Mouse (Mus musculus) midbrain, embryonic 14.5 days (tissue): ENCODE measurements around the gene Bcl7c. TPM values are rescaled to one million over a fixed set of nuclear protein-coding genes. Genes with fewer than 3 reads are reported as not detected.

Source experiments
- ATAC-seq: fragments of 200-750 bp; cut with Nextera tagmentation; 2 replicates; pipeline ENCODE4 v1.8.0; 2017; ENCODE audit warnings: moderate number of reproducible peaks, moderate library complexity; ENCODE audit not compliant: low FRiP score, low TSS enrichment
- DNase-seq: peaks from one replicate; pipeline ENCODE4 v3.0.0-alpha.2; 2015
- H3K27ac ChIP-seq: fragments of 300-500 bp; sonication (generic); replicated peaks from 2 replicates; pipeline ENCODE4 v1.5.1; 2014; ENCODE audit warnings: mild to moderate bottlenecking, low read depth, low read length, moderate library complexity
- H3K27me3 ChIP-seq: fragments of 300-500 bp; sonication (generic); 2 replicates; pipeline ENCODE4 v1.6.1; 2014; ENCODE audit warnings: low read length, control low read depth, mixed read lengths; ENCODE audit not compliant: control insufficient read depth, insufficient read depth
- H3K36me3 ChIP-seq: fragments of 300-500 bp; sonication (generic); 2 replicates; pipeline ENCODE4 v1.6.1; 2014; ENCODE audit warnings: low read length, control low read depth; ENCODE audit not compliant: control insufficient read depth, insufficient read depth
- H3K4me1 ChIP-seq: fragments of 300-500 bp; sonication (generic); 2 replicates; pipeline ENCODE4 v1.6.1; 2014; ENCODE audit warnings: mild to moderate bottlenecking, antibody characterized with exemption, low read length, control low read depth; ENCODE audit not compliant: control insufficient read depth, insufficient read depth
- H3K4me2 ChIP-seq: fragments of 300-500 bp; sonication (generic); 2 replicates; pipeline ENCODE4 v1.6.1; 2014; ENCODE audit warnings: mild to moderate bottlenecking, low read length, moderate library complexity
- H3K4me3 ChIP-seq: fragments of 300-500 bp; sonication (generic); replicated peaks from 2 replicates; pipeline ENCODE4 v1.5.1; 2014; ENCODE audit warnings: low read depth, low read length
- H3K9ac ChIP-seq: fragments of 300-500 bp; sonication (generic); replicated peaks from 2 replicates; pipeline ENCODE4 v1.6.1; 2014; ENCODE audit warnings: mild to moderate bottlenecking, low read length, moderate library complexity
- H3K9me3 ChIP-seq: fragments of 300-500 bp; sonication (generic); 2 replicates; pipeline ENCODE4 v1.6.1; 2016; ENCODE audit warnings: low read length, control low read depth, mixed read lengths; ENCODE audit not compliant: control insufficient read depth
- WGBS: fragments of 180-500 bp; shearing (Covaris S2); extraction: QIAGEN DNeasy Blood & Tissue Kit; methylation state at CpG from one replicate; pipeline ENCODE4 v1.1.7; 2014; 5-methylcytosine and 5-hydroxymethylcytosine counted together
- microRNA counts: library from miRNA; unstranded; fragments of <30 nt; microRNA quantifications from one replicate; lab custom pipeline; 2016
- microRNA-seq: library from miRNA; unstranded; fragments of <30 nt; microRNA quantifications from one replicate; pipeline ENCODE4, GENCODE M21; 2016
- polyA plus RNA-seq: library from polyadenylated mRNA; unstranded; fragments of >200 nt; fragmentation: Nextera tagmentation; extraction: Ambion mirVana; gene quantifications from 2 replicates; pipeline ENCODE4 v1.2.1, GENCODE M21; 2014

The Bcl7c gene
- polyA plus RNA-seq, 1 experiment from 2014 or later: 54.0 TPM

GRCm38 (mm10) chr7:127614091-127614490 is 94.6 kb downstream of the Bcl7c start:
- Histone ChIP-seq H3K4me3 (peak overlapping the region; percentile 100), H3K4me1 (peaks cover 19% of the 10 kb centered on the region), H3K9me3 (no peaks in the 10 kb centered on the region), H3K9ac (peak overlapping the region; percentile 94), H3K36me3 (peaks cover 39% of the 10 kb centered on the region), H3K27ac (peak overlapping the region; percentile 93; the same call in 1 of the 2 replicates), H3K4me2 (peak overlapping the region; percentile 87), H3K27me3 (no peaks in the 10 kb centered on the region)
- ATAC-seq (no peak), DNase-seq (no peak)
- 15% methylated on average over 8 of the region's 8 CpGs for WGBS

GRCm38 (mm10) chr7:127613501-127613900 is 95.2 kb downstream of the Bcl7c start:
- Histone ChIP-seq H3K9me3 (no peaks in the 10 kb centered on the region), H3K9ac (no peak overlapping the region), H3K4me2 (peak overlapping the region; percentile 87), H3K4me1 (peaks cover 19% of the 10 kb centered on the region), H3K36me3 (peaks cover 45% of the 10 kb centered on the region), H3K4me3 (peak overlapping the region; percentile 100), H3K27me3 (no peaks in the 10 kb centered on the region), H3K27ac (no peak overlapping the region)
- WGBS: 90% methylated on average over 8 of the region's 8 CpGs
- no peak for DNase-seq
- ATAC-seq: no peak

GRCm38 (mm10) chr7:127611561-127611960 is 97.2 kb downstream of the Bcl7c start:
- Histone ChIP-seq H3K4me3 (no peak overlapping the region), H3K4me2 (no peak overlapping the region), H3K9me3 (no peaks in the 10 kb centered on the region), H3K36me3 (peaks cover 64% of the 10 kb centered on the region), H3K27ac (no peak overlapping the region), H3K27me3 (no peaks in the 10 kb centered on the region), H3K9ac (no peak overlapping the region), H3K4me1 (peaks cover 15% of the 10 kb centered on the region)
- ATAC-seq: no peak
- DNase-seq: no peak
- WGBS: 96% methylated on average over 26 of the region's 26 CpGs

MicroRNA genes within 50 kb of the gene (microRNA counts, 519-probe panel; counts per million panel counts)
- not detected for microRNA mmu-miR-762 (lab: Ali Mortazavi, UCI)

Small RNA genes lying within 50 kb of the gene (microRNA-seq; reads per million reads assigned to microRNA genes)
- not detected for gene Mir762

Other genes starting within 250 kb of the Bcl7c start
- 41.8 and 44.3 TPM in 2 replicates for gene Prr14, start 249.3 kb downstream of the Bcl7c start, polyA plus RNA-seq
- 14.9 and 17.8 TPM in 2 replicates for gene Fbrs, start 229.7 kb downstream of the Bcl7c start, polyA plus RNA-seq
- gene Srcap, start 196.9 kb downstream of the Bcl7c start, polyA plus RNA-seq: 46.1 and 64.3 TPM in 2 replicates
- gene Gm42715, start 189.3 kb downstream of the Bcl7c start, polyA plus RNA-seq: 18.8 and 20.8 TPM in 2 replicates
- gene Tmem265, start 147.5 kb downstream of the Bcl7c start, polyA plus RNA-seq: 5.1 and 14.5 TPM in 2 replicates
- 54.8 and 61.6 TPM in 2 replicates for gene Phkg2, start 135.6 kb downstream of the Bcl7c start, polyA plus RNA-seq
- gene Ccdc189, start 120.3 kb downstream of the Bcl7c start, polyA plus RNA-seq: 9.0 and 12.8 TPM in 2 replicates
- 40.7 and 45.0 TPM in 2 replicates for gene Rnf40, start 120.2 kb downstream of the Bcl7c start, polyA plus RNA-seq
- gene Zfp629, start 93.1 kb downstream of the Bcl7c start, polyA plus RNA-seq: 22.4 and 31.6 TPM in 2 replicates
- 3.5 and 4.3 TPM in 2 replicates for gene Ctf1, start 3.8 kb upstream of the Bcl7c start, polyA plus RNA-seq
- 0.12 and 0.16 TPM in 2 replicates for gene Ctf2, start 23.2 kb upstream of the Bcl7c start, polyA plus RNA-seq
- gene Fbxl19, start 35.6 kb upstream of the Bcl7c start, polyA plus RNA-seq: 7.4 and 15.2 TPM in 2 replicates
- 2.9 and 3.4 TPM in 2 replicates for gene Orai3, start 60.9 kb upstream of the Bcl7c start, polyA plus RNA-seq
- 24.0 and 27.3 TPM in 2 replicates for gene Setd1a, start 67.7 kb upstream of the Bcl7c start, polyA plus RNA-seq
- gene Gm49388, start 76.7 kb upstream of the Bcl7c start, polyA plus RNA-seq: not detected in 2 replicates
- 6.0 and 7.1 TPM in 2 replicates for gene Hsd3b7, start 91.7 kb upstream of the Bcl7c start, polyA plus RNA-seq
- 8.7 and 11.8 TPM in 2 replicates for gene Stx4a, start 115.4 kb upstream of the Bcl7c start, polyA plus RNA-seq
- gene Stx1b, start 115.6 kb upstream of the Bcl7c start, polyA plus RNA-seq: 30.8 and 46.9 TPM in 2 replicates
- 13.2 and 15.5 TPM in 2 replicates for gene Zfp646, start 167.3 kb upstream of the Bcl7c start, polyA plus RNA-seq
- 32.0 and 42.3 TPM in 2 replicates for gene Zfp668, start 167.9 kb upstream of the Bcl7c start, polyA plus RNA-seq
- 0.80 and 1.1 TPM in 2 replicates for gene Prss53, start 182.0 kb upstream of the Bcl7c start, polyA plus RNA-seq
- gene Gm21974, start 186.5 kb upstream of the Bcl7c start, polyA plus RNA-seq: not detected in 2 replicates
- 53.2 and 64.0 TPM in 2 replicates for gene Vkorc1, start 186.7 kb upstream of the Bcl7c start, polyA plus RNA-seq
- gene Bckdk, start 195.1 kb upstream of the Bcl7c start, polyA plus RNA-seq: 66.1 and 77.3 TPM in 2 replicates
- gene Kat8, start 203.6 kb upstream of the Bcl7c start, polyA plus RNA-seq: 44.1 and 51.2 TPM in 2 replicates
- 0.28 TPM in 1 of 2 replicates, not detected in the other for gene Prss8, start 221.2 kb upstream of the Bcl7c start, polyA plus RNA-seq
- 10.4 and 12.0 TPM in 2 replicates for gene Prss36, start 237.8 kb upstream of the Bcl7c start, polyA plus RNA-seq